Mouse (Mus musculus) gastrocnemius, postnatal 10 days (tissue): ENCODE results near the gene Chchd4. TPM values are rescaled to one million over a fixed set of nuclear protein-coding genes. Genes with fewer than 3 reads are reported as not detected.
"Not testable (repeated sequence)": the region's sequence is repeated elsewhere in the genome, so short reads cannot be mapped to it uniquely, and the experiment has no call there.

Experiments
- DNase-seq: peaks from one replicate; pipeline ENCODE4 v3.0.0; 2021; ENCODE audit warnings: mixed read lengths
- total RNA-seq, 2 experiments: library from RNA; stranded (reverse); gene quantifications; 2 replicates each; pipeline ENCODE4 v1.2.3; 2021

Gene Chchd4
- total RNA-seq, 2 experiments from 2014 or later: 9.9 to 10.0 TPM

- DNase-seq: peak; percentile 25
Observed at GRCm38 (mm10) chr6:91474441-91475190, 1.3 kb upstream of the Chchd4 start.

GRCm38 (mm10) chr6:91473805-91474440, 577 bp upstream of the Chchd4 start:
- no peak for DNase-seq

- DNase-seq: no peak
Observed at GRCm38 (mm10) chr6:91472319-91472718, 1.0 kb downstream of the Chchd4 start.

GRCm38 (mm10) chr6:91471427-91471826, 1.9 kb downstream of the Chchd4 start:
- not testable (repeated sequence) for DNase-seq

- no peak for DNase-seq
Observed at GRCm38 (mm10) chr6:91470712-91471111, 2.6 kb downstream of the Chchd4 start.

GRCm38 (mm10) chr6:91467106-91467505, 6.2 kb downstream of the Chchd4 start:
- no peak for DNase-seq

GRCm38 (mm10) chr6:91465756-91466155, 7.6 kb downstream of the Chchd4 start:
- no peak for DNase-seq

GRCm38 (mm10) chr6:91459471-91459870, 13.9 kb downstream of the Chchd4 start:
- no peak for DNase-seq

- no peak for DNase-seq
Observed at GRCm38 (mm10) chr6:91454546-91454945, 18.8 kb downstream of the Chchd4 start.

GRCm38 (mm10) chr6:91452056-91452455, 21.3 kb downstream of the Chchd4 start:
- no peak for DNase-seq

- no peak for DNase-seq
Observed at GRCm38 (mm10) chr6:91449472-91450225, 23.7 kb downstream of the Chchd4 start.

- no peak for DNase-seq
Observed at GRCm38 (mm10) chr6:91445316-91445715, 28.0 kb downstream of the Chchd4 start.

GRCm38 (mm10) chr6:91441145-91441662, 32.1 kb downstream of the Chchd4 start:
- no peak for DNase-seq

GRCm38 (mm10) chr6:91440474-91441144, 32.7 kb downstream of the Chchd4 start:
- peak; percentile 96 for DNase-seq

GRCm38 (mm10) chr6:91424151-91424550, 49.2 kb downstream of the Chchd4 start:
- DNase-seq: no peak

- DNase-seq: no peak
Observed at GRCm38 (mm10) chr6:91421629-91422028, 51.7 kb downstream of the Chchd4 start.

- DNase-seq: no peak
Observed at GRCm38 (mm10) chr6:91417291-91417845, 56.0 kb downstream of the Chchd4 start.

- no peak for DNase-seq
Observed at GRCm38 (mm10) chr6:91416146-91416545, 57.2 kb downstream of the Chchd4 start.

GRCm38 (mm10) chr6:91414890-91415289, 58.5 kb downstream of the Chchd4 start:
- DNase-seq: peak; percentile 21
